Mouse (Mus musculus) retina, postnatal 7 days (tissue): ENCODE results near the gene Ankrd33b.

Experiments
- DNase-seq: peaks from one replicate; pipeline ENCODE4 v3.0.0-alpha.2; 2012; ENCODE audit warnings: low read depth, low spot score

Gene Ankrd33b

GRCm38 (mm10) chr15:31304302-31304701 lies 63.2 kb downstream of the Ankrd33b start:
- no peak for DNase-seq

- DNase-seq: no peak
These were observed 65.1 kb downstream of the Ankrd33b start for GRCm38 (mm10) chr15:31302293-31302990.

GRCm38 (mm10) chr15:31299258-31299917 lies 68.1 kb downstream of the Ankrd33b start:
- DNase-seq: no peak

GRCm38 (mm10) chr15:31297777-31298137 lies 69.8 kb downstream of the Ankrd33b start:
- DNase-seq: no peak

- no peak for DNase-seq
These were observed 70.4 kb downstream of the Ankrd33b start for GRCm38 (mm10) chr15:31296882-31297776.

GRCm38 (mm10) chr15:31294311-31294710 lies 73.2 kb downstream of the Ankrd33b start:
- no peak for DNase-seq

- DNase-seq: no peak
These were observed 74.9 kb downstream of the Ankrd33b start for GRCm38 (mm10) chr15:31292627-31293026.

- DNase-seq: no peak
These were observed 81.8 kb downstream of the Ankrd33b start for GRCm38 (mm10) chr15:31285695-31286094.

GRCm38 (mm10) chr15:31284922-31285631 lies 82.4 kb downstream of the Ankrd33b start:
- no peak for DNase-seq

- no peak for DNase-seq
These were observed 83.4 kb downstream of the Ankrd33b start for GRCm38 (mm10) chr15:31284142-31284541.

GRCm38 (mm10) chr15:31282353-31282752 lies 85.2 kb downstream of the Ankrd33b start:
- DNase-seq: no peak

- DNase-seq: no peak
These were observed 85.7 kb downstream of the Ankrd33b start for GRCm38 (mm10) chr15:31281830-31282229.

- no peak for DNase-seq
These were observed 86.8 kb downstream of the Ankrd33b start for GRCm38 (mm10) chr15:31280683-31281082.

- no peak for DNase-seq
These were observed 87.5 kb downstream of the Ankrd33b start for GRCm38 (mm10) chr15:31280059-31280458.

- DNase-seq: no peak
These were observed 87.9 kb downstream of the Ankrd33b start for GRCm38 (mm10) chr15:31279577-31280004.

- DNase-seq: no peak
These were observed 88.4 kb downstream of the Ankrd33b start for GRCm38 (mm10) chr15:31279120-31279519.

- no peak for DNase-seq
These were observed 89.4 kb downstream of the Ankrd33b start for GRCm38 (mm10) chr15:31278090-31278489.

GRCm38 (mm10) chr15:31273509-31273908 lies 94.0 kb downstream of the Ankrd33b start:
- DNase-seq: no peak

- no peak for DNase-seq
These were observed 94.8 kb downstream of the Ankrd33b start for GRCm38 (mm10) chr15:31272695-31273094.

GRCm38 (mm10) chr15:31269558-31269957 lies 98.0 kb downstream of the Ankrd33b start:
- DNase-seq: no peak

GRCm38 (mm10) chr15:31268148-31268547 lies 99.4 kb downstream of the Ankrd33b start:
- DNase-seq: no peak

- no peak for DNase-seq
These were observed 101.7 kb downstream of the Ankrd33b start for GRCm38 (mm10) chr15:31265845-31266244.
